Mouse (Mus musculus) heart, embryonic 16.5 days (tissue): ENCODE data around the gene Ssh2. TPM values are rescaled to one million over a fixed set of nuclear protein-coding genes. Genes with fewer than 3 reads are reported as not detected.

Source experiments
- ATAC-seq: fragments of 200-750 bp; cut with Nextera tagmentation; replicated peaks from 2 replicates; pipeline ENCODE4 v1.8.0; 2017; ENCODE audit warnings: moderate number of reproducible peaks; ENCODE audit not compliant: insufficient read depth, low FRiP score; ENCODE audit errors: extremely low read depth
- H3K27ac ChIP-seq: fragments of 300-500 bp; sonication (generic); 2 replicates; pipeline ENCODE4 v1.5.1; 2014; ENCODE audit warnings: mild to moderate bottlenecking, low read length, control low read depth, moderate library complexity
- H3K27me3 ChIP-seq: fragments of 300-500 bp; sonication (generic); 2 replicates; pipeline ENCODE4 v1.6.1; 2014; ENCODE audit warnings: low read length, mixed read lengths; ENCODE audit not compliant: control insufficient read depth, insufficient read depth
- H3K36me3 ChIP-seq: fragments of 300-500 bp; sonication (generic); 2 replicates; pipeline ENCODE4 v1.6.1; 2014; ENCODE audit not compliant: control insufficient read depth, insufficient read depth
- H3K4me1 ChIP-seq: fragments of 300-500 bp; sonication (generic); 2 replicates; pipeline ENCODE4 v1.6.1; 2014; ENCODE audit warnings: low read length, mixed read lengths; ENCODE audit not compliant: control insufficient read depth, insufficient read depth
- H3K4me2 ChIP-seq: fragments of 300-500 bp; sonication (generic); 2 replicates; pipeline ENCODE4 v1.6.1; 2014; ENCODE audit warnings: low read depth, mild to moderate bottlenecking, control low read depth, low read length
- H3K4me3 ChIP-seq: fragments of 300-500 bp; sonication (generic); 2 replicates; pipeline ENCODE4 v1.5.1; 2014; ENCODE audit warnings: mild to moderate bottlenecking, control low read depth, low read length
- H3K9ac ChIP-seq: fragments of 300-500 bp; sonication (generic); 2 replicates; pipeline ENCODE4 v1.6.1; 2014; ENCODE audit warnings: low read length, control low read depth
- H3K9me3 ChIP-seq: fragments of 300-500 bp; sonication (generic); replicated peaks from 2 replicates; pipeline ENCODE4 v1.6.1; 2016; ENCODE audit warnings: low read length; ENCODE audit not compliant: control insufficient read depth
- WGBS: fragments of 180-500 bp; shearing (Covaris S2); extraction: QIAGEN DNeasy Blood & Tissue Kit; methylation state at CpG from one replicate; pipeline ENCODE4 v1.1.7; 2014; 5-methylcytosine and 5-hydroxymethylcytosine counted together
- polyA plus RNA-seq: library from polyadenylated mRNA; unstranded; fragments of >200 nt; fragmentation: Nextera tagmentation; extraction: Ambion mirVana; gene quantifications from 2 replicates; pipeline ENCODE4 v1.2.1, GENCODE M21; 2015

Ssh2 gene
- polyA plus RNA-seq, 1 experiment from 2014 or later = 25.5 TPM

- Histone ChIP-seq H3K4me3 (no peak overlapping the region), H3K36me3 (peaks cover 16% of the 10 kb centered on the region), H3K27ac (peak overlapping the region; percentile 88), H3K9me3 (no peaks in the 10 kb centered on the region), H3K4me1 (peaks cover 45% of the 10 kb centered on the region), H3K9ac (peak overlapping the region; percentile 57), H3K27me3 (no peaks in the 10 kb centered on the region), H3K4me2 (peak overlapping the region; percentile 13; the same call in 1 of the 2 replicates)
- ATAC-seq = no peak
- WGBS = 34% methylated on average over 4 of the region's 4 CpGs
Measured at GRCm38 (mm10) chr11:77497851-77498250, 281.8 kb downstream of the Ssh2 start.

- H3K9ac ChIP-seq = peak overlapping the region; percentile 57
- H3K36me3 ChIP-seq = peaks cover 22% of the 10 kb centered on the region
- peak overlapping the region; percentile 13; the same call in 1 of the 2 replicates for H3K4me2 ChIP-seq
- no peaks in the 10 kb centered on the region for H3K9me3 ChIP-seq
- H3K27me3 ChIP-seq = no peaks in the 10 kb centered on the region
- H3K27ac ChIP-seq = peak overlapping the region; percentile 88
- H3K4me1 ChIP-seq = peaks cover 48% of the 10 kb centered on the region
- H3K4me3 ChIP-seq = no peak overlapping the region
- WGBS = 63% methylated on average over 12 of the region's 12 CpGs
- no peak for ATAC-seq
Measured at GRCm38 (mm10) chr11:77498261-77499139, 282.4 kb downstream of the Ssh2 start.

- H3K27me3 ChIP-seq = no peaks in the 10 kb centered on the region
- peaks cover 28% of the 10 kb centered on the region for H3K36me3 ChIP-seq
- no peak overlapping the region for H3K4me2 ChIP-seq
- no peak overlapping the region for H3K9ac ChIP-seq
- H3K9me3 ChIP-seq = no peaks in the 10 kb centered on the region
- no peak overlapping the region for H3K4me3 ChIP-seq
- ATAC-seq = no peak
- WGBS = 80% methylated on average over 7 of the region's 7 CpGs
- H3K27ac ChIP-seq = no peak overlapping the region
- H3K4me1 ChIP-seq = peaks cover 43% of the 10 kb centered on the region
Measured at GRCm38 (mm10) chr11:77499354-77499753, 283.3 kb downstream of the Ssh2 start.

GRCm38 (mm10) chr11:77500361-77501325 is 284.6 kb downstream of the Ssh2 start:
- no peak overlapping the region for H3K9ac ChIP-seq
- no peak overlapping the region for H3K4me2 ChIP-seq
- H3K4me3 ChIP-seq = no peak overlapping the region
- no peaks in the 10 kb centered on the region for H3K27me3 ChIP-seq
- peaks cover 30% of the 10 kb centered on the region for H3K4me1 ChIP-seq
- 83% methylated on average over 17 of the region's 17 CpGs for WGBS
- peaks cover 40% of the 10 kb centered on the region for H3K36me3 ChIP-seq
- ATAC-seq = no peak
- H3K27ac ChIP-seq = no peak overlapping the region
- H3K9me3 ChIP-seq = no peaks in the 10 kb centered on the region

- Histone ChIP-seq H3K27me3 (no peaks in the 10 kb centered on the region), H3K4me1 (peaks cover 25% of the 10 kb centered on the region), H3K36me3 (peaks cover 47% of the 10 kb centered on the region), H3K27ac (no peak overlapping the region), H3K4me2 (no peak overlapping the region), H3K9me3 (no peaks in the 10 kb centered on the region), H3K4me3 (no peak overlapping the region), H3K9ac (no peak overlapping the region)
- no peak for ATAC-seq
- WGBS = 19% methylated on average over 5 of the region's 5 CpGs
Measured at GRCm38 (mm10) chr11:77501392-77501791, 285.3 kb downstream of the Ssh2 start.

- Histone ChIP-seq H3K27me3 (no peaks in the 10 kb centered on the region), H3K9ac (no peak overlapping the region), H3K27ac (no peak overlapping the region), H3K4me3 (no peak overlapping the region), H3K4me2 (no peak overlapping the region), H3K36me3 (peaks cover 50% of the 10 kb centered on the region), H3K4me1 (peaks cover 21% of the 10 kb centered on the region), H3K9me3 (no peaks in the 10 kb centered on the region)
- no peak for ATAC-seq
- WGBS = 90% methylated on average over 4 of the region's 4 CpGs
Measured at GRCm38 (mm10) chr11:77501971-77502370, 285.9 kb downstream of the Ssh2 start.

GRCm38 (mm10) chr11:77502481-77502880 is 286.4 kb downstream of the Ssh2 start:
- 77% methylated on average over 6 of the region's 6 CpGs for WGBS
- peaks cover 18% of the 10 kb centered on the region for H3K4me1 ChIP-seq
- no peaks in the 10 kb centered on the region for H3K27me3 ChIP-seq
- peaks cover 50% of the 10 kb centered on the region for H3K36me3 ChIP-seq
- no peak for ATAC-seq
- H3K9ac ChIP-seq = no peak overlapping the region
- H3K27ac ChIP-seq = no peak overlapping the region
- no peak overlapping the region for H3K4me2 ChIP-seq
- H3K4me3 ChIP-seq = no peak overlapping the region
- H3K9me3 ChIP-seq = no peaks in the 10 kb centered on the region

GRCm38 (mm10) chr11:77503511-77503910 is 287.4 kb downstream of the Ssh2 start:
- Histone ChIP-seq H3K4me2 (no peak overlapping the region), H3K9ac (no peak overlapping the region; the same call in 1 of the 2 replicates), H3K9me3 (no peaks in the 10 kb centered on the region), H3K4me3 (no peak overlapping the region), H3K27me3 (no peaks in the 10 kb centered on the region), H3K4me1 (peaks cover 15% of the 10 kb centered on the region), H3K27ac (no peak overlapping the region), H3K36me3 (peaks cover 50% of the 10 kb centered on the region)
- ATAC-seq = no peak; the same call in 1 of the 2 replicates
- 67% methylated on average over 3 of the region's 3 CpGs for WGBS
